Mouse (Mus musculus) heart, embryonic 14.5 days (tissue): Measurements from ENCODE around the gene Trp53i13. TPM values are rescaled to one million over a fixed set of nuclear protein-coding genes. Genes with fewer than 3 reads are reported as not detected.

Experiments
- ATAC-seq: fragments of 200-750 bp; cut with Nextera tagmentation; 2 replicates; pipeline ENCODE4 v1.8.0; 2017; ENCODE audit warnings: low read depth, moderate TSS enrichment; ENCODE audit not compliant: insufficient number of reproducible peaks, insufficient read depth, low FRiP score
- H3K27ac ChIP-seq, 2 experiments: fragments of 200-500 bp in 1 of 2; fragments of 300-500 bp in 1 of 2; sonication (generic) in 1 of 2; replicated peaks in 1 of 2; 2 replicates each; pipeline ENCODE4 v1.5.1; 2012 to 2014; ENCODE audit warnings: low read depth in 2 of 2, low read length in 2 of 2, control low read depth in 1 of 2, mild to moderate bottlenecking in 1 of 2, mixed read lengths in 1 of 2; ENCODE audit not compliant: control insufficient read depth in 1 of 2, insufficient read depth in 1 of 2
- H3K27me3 ChIP-seq: fragments of 300-500 bp; sonication (generic); 2 replicates; pipeline ENCODE4 v1.6.1; 2014; ENCODE audit warnings: mild to moderate bottlenecking, low read length, control low read depth; ENCODE audit not compliant: control insufficient read depth, insufficient read depth
- H3K36me3 ChIP-seq: fragments of 300-500 bp; sonication (generic); 2 replicates; pipeline ENCODE4 v1.6.1; 2014; ENCODE audit warnings: mild to moderate bottlenecking, control low read depth, low read length, mixed read lengths; ENCODE audit not compliant: control insufficient read depth, insufficient read depth
- H3K4me1 ChIP-seq, 2 experiments: fragments of 200-500 bp in 1 of 2; fragments of 300-500 bp in 1 of 2; sonication (generic) in 1 of 2; 2 replicates each; pipeline ENCODE4 v1.6.1; 2012 to 2014; ENCODE audit warnings: low read length in 2 of 2, control low read depth in 1 of 2, mixed read lengths in 1 of 2; ENCODE audit not compliant: control insufficient read depth in 2 of 2, insufficient read depth in 2 of 2
- H3K4me2 ChIP-seq: fragments of 300-500 bp; sonication (generic); 2 replicates; pipeline ENCODE4 v1.6.1; 2014; ENCODE audit warnings: mild to moderate bottlenecking, low read length
- H3K4me3 ChIP-seq, 2 experiments: fragments of 200-500 bp in 1 of 2; fragments of 300-500 bp in 1 of 2; sonication (generic) in 1 of 2; 2 replicates each; pipeline ENCODE4 v1.5.1; 2012 to 2014; ENCODE audit warnings: low read length in 2 of 2, mild to moderate bottlenecking in 2 of 2, control low read depth in 1 of 2, low read depth in 1 of 2, moderate library complexity in 1 of 2; ENCODE audit not compliant: control insufficient read depth in 1 of 2, insufficient read depth in 1 of 2
- H3K9ac ChIP-seq: fragments of 300-500 bp; sonication (generic); 2 replicates; pipeline ENCODE4 v1.6.1; 2014; ENCODE audit warnings: mild to moderate bottlenecking, low read length
- H3K9me3 ChIP-seq: fragments of 300-500 bp; sonication (generic); 2 replicates; pipeline ENCODE4 v1.6.1; 2016; ENCODE audit warnings: low read length, control low read depth; ENCODE audit not compliant: control insufficient read depth
- WGBS: fragments of 180-500 bp; shearing (Covaris S2); extraction: QIAGEN DNeasy Blood & Tissue Kit; methylation state at CpG from one replicate; pipeline ENCODE4 v1.1.7; 2014; 5-methylcytosine and 5-hydroxymethylcytosine counted together
- polyA plus RNA-seq: library from polyadenylated mRNA; unstranded; fragments of >200 nt; fragmentation: Nextera tagmentation; extraction: Ambion mirVana; gene quantifications from 2 replicates; pipeline ENCODE4 v1.2.1, GENCODE M21; 2014

Gene Trp53i13
- polyA plus RNA-seq, 1 experiment from 2014 or later: 30.0 TPM

DNA sequence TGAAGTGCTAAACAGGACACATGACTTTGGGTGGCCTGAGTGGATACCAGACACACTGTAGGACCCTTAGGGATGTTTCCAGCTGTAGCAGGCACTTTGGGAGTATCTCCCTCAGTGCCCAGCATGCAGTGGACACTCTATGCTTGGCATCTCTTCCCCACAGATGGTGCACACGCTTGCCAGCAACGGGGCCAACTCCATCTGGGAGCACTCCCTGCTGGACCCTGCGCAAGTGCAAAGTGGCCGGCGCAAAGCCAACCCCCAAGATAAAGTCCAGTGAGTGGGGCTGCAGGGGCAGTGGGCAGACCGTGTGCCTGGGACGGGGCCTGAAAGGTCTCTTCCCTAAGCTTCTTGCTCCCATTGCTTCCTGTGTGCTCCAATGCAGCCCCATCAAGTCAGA is 16.4 kb downstream of the Trp53i13 start:
- H3K27me3 ChIP-seq: no peaks in the 10 kb centered on the region
- H3K4me1 ChIP-seq: peaks cover 23 to 54% of the 10 kb centered on the region in 2 experiments
- no peak overlapping the region for H3K4me2 ChIP-seq
- H3K9ac ChIP-seq: no peak overlapping the region
- no peak overlapping the region for H3K27ac ChIP-seq
- 85% methylated on average over 7 of the region's 7 CpGs for WGBS
- no peaks in the 10 kb centered on the region for H3K9me3 ChIP-seq
- H3K4me3 ChIP-seq: no peak overlapping the region
- H3K36me3 ChIP-seq: peaks cover 55% of the 10 kb centered on the region
- ATAC-seq: no peak

- Histone ChIP-seq H3K4me3 (no peak overlapping the region), H3K4me2 (peak overlapping the region; percentile 36), H3K9ac (peak overlapping the region; percentile 65), H3K4me1 (peaks cover 24 to 57% of the 10 kb centered on the region in 2 experiments), H3K27me3 (no peaks in the 10 kb centered on the region), H3K9me3 (no peaks in the 10 kb centered on the region), H3K27ac (peak overlapping the region; percentile 77 to 93), H3K36me3 (peaks cover 46% of the 10 kb centered on the region)
- 65% methylated on average over 12 of the region's 12 CpGs for WGBS
- no peak for ATAC-seq
Observed at GRCm38 (mm10) chr11:77498261-77499139, 17.3 kb downstream of the Trp53i13 start.

DNA sequence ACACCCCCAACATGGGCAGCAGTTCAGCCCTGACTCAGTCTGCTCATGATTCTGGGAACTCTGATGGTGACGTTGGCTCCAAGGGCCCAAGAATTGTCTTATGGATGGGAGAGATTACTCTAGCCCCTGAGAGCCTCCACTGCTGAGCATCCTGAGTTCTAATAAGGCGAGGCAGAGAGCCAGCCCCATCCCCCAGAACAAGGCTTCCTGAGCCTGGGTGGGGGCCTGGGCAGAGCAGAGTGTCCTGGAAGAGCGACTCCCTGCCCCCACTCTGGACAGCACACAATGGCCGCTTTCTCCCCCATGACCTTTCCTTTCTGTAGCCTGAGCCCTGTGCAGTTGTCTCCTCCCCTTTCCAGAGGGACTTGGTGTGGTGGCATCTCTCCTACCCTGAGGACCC is 17.9 kb downstream of the Trp53i13 start:
- Histone ChIP-seq H3K27me3 (no peaks in the 10 kb centered on the region), H3K4me2 (peak overlapping the region; percentile 36), H3K9me3 (no peaks in the 10 kb centered on the region), H3K4me3 (no peak overlapping the region), H3K36me3 (peaks cover 40% of the 10 kb centered on the region), H3K9ac (peak overlapping the region; percentile 65), H3K4me1 (peaks cover 24 to 51% of the 10 kb centered on the region in 2 experiments), H3K27ac (peak overlapping the region; percentile 77 to 93)
- 0 out of 2 replicates have a peak, but pooled peaks have one; percentile 5 for ATAC-seq
- WGBS: 29% methylated on average over 4 of the region's 4 CpGs

GRCm38 (mm10) chr11:77497341-77497756 is 18.4 kb downstream of the Trp53i13 start:
- Histone ChIP-seq H3K9ac (peak overlapping the region; percentile 31), H3K36me3 (peaks cover 35% of the 10 kb centered on the region), H3K9me3 (no peaks in the 10 kb centered on the region), H3K4me3 (no peak overlapping the region), H3K4me2 (peak overlapping the region; percentile 36; the same call in 1 of the 2 replicates), H3K27ac (peak overlapping the region; percentile 83 to 93), H3K4me1 (peaks cover 24 to 52% of the 10 kb centered on the region in 2 experiments), H3K27me3 (no peaks in the 10 kb centered on the region)
- WGBS: 30% methylated on average over 6 of the region's 6 CpGs
- peak; percentile 10; the same call in 1 of the 2 replicates for ATAC-seq

DNA sequence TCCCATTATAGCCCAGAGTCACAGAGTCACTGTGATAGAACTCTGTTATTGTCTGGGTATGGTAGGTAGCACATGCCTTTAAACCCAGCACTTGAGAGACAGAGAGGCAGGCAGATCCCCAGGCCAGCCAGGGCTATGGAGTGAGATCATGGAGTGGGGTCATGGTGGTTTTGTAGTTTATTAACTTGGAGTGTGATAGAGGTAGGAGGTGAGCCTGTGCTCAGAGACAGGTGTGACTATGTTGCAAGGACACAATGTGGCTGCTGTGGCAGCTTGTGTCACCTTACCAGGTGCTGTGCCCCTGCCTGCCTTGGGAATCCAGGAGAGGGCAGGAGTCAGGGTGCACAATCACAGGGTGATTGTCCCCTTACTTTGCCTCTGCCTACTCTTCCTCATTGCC is 20.3 kb downstream of the Trp53i13 start:
- ATAC-seq: no peak
- Histone ChIP-seq H3K9me3 (no peaks in the 10 kb centered on the region), H3K4me2 (peak overlapping the region; percentile 94), H3K27ac (peak overlapping the region; percentile 14 to 93; a peak in 2 of 4 replicates), H3K4me1 (peaks cover 31 to 66% of the 10 kb centered on the region in 2 experiments), H3K9ac (peak overlapping the region; percentile 96), H3K4me3 (no peak overlapping the region), H3K36me3 (peaks cover 18% of the 10 kb centered on the region), H3K27me3 (no peaks in the 10 kb centered on the region)

GRCm38 (mm10) chr11:77494782-77495181 is 21.0 kb downstream of the Trp53i13 start:
- peak overlapping the region in 1 of 2 experiments; percentile 94; a peak in 3 of 4 replicates for H3K4me3 ChIP-seq
- peak overlapping the region; percentile 94 for H3K4me2 ChIP-seq
- no peaks in the 10 kb centered on the region for H3K27me3 ChIP-seq
- H3K9ac ChIP-seq: peak overlapping the region; percentile 96
- H3K9me3 ChIP-seq: no peaks in the 10 kb centered on the region
- H3K36me3 ChIP-seq: peaks cover 11% of the 10 kb centered on the region
- H3K27ac ChIP-seq: peak overlapping the region; percentile 50 to 95; a peak in 2 of 4 replicates
- no peak for ATAC-seq
- WGBS: 66% methylated on average over 6 of the region's 6 CpGs
- peaks cover 36 to 71% of the 10 kb centered on the region in 2 experiments for H3K4me1 ChIP-seq

DNA sequence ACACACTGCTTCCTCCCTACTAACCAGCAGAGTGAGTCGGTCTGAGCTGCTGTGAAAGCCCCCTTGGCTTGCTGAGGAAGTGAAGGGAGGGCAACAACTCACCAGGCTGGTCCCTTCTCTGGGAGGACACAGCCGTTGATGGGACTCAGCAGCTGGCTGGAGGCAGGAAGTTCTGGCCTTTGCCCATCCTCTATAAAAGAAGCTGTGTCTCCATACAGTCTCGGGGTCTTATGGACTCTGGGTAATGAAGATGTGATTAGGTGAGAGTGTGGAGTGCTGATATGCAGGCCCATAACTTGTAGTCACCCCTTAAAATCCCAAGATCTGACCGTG is 21.5 kb downstream of the Trp53i13 start:
- H3K36me3 ChIP-seq: peaks cover 6% of the 10 kb centered on the region
- peak overlapping the region; percentile 76 to 94 for H3K4me3 ChIP-seq
- 28% methylated on average over 4 of the region's 4 CpGs for WGBS
- H3K27ac ChIP-seq: peak overlapping the region; percentile 50 to 95
- no peak for ATAC-seq
- no peaks in the 10 kb centered on the region for H3K9me3 ChIP-seq
- H3K27me3 ChIP-seq: no peaks in the 10 kb centered on the region
- peak overlapping the region; percentile 96 for H3K9ac ChIP-seq
- H3K4me1 ChIP-seq: peaks cover 36 to 71% of the 10 kb centered on the region in 2 experiments
- peak overlapping the region; percentile 94 for H3K4me2 ChIP-seq
